Mouse (Mus musculus) heart, postnatal 0 days (tissue): Measurements from ENCODE around the gene Mllt10. TPM values are rescaled to one million over a fixed set of nuclear protein-coding genes. Genes with fewer than 3 reads are reported as not detected.

ENCODE experiments used
- ATAC-seq: fragments of 200-750 bp; cut with Nextera tagmentation; 2 replicates; pipeline ENCODE4 v1.8.0; 2017; ENCODE audit warnings: low read depth, moderate number of reproducible peaks, moderate library complexity; ENCODE audit not compliant: insufficient read depth
- DNase-seq: peaks from one replicate; pipeline ENCODE4 v3.0.0-alpha.2; 2016; ENCODE audit warnings: low spot score
- H3K27ac ChIP-seq: fragments of 300-500 bp; sonication (generic); 2 replicates; pipeline ENCODE4 v1.5.1; 2014; ENCODE audit warnings: low read depth, mild to moderate bottlenecking
- H3K27me3 ChIP-seq: fragments of 300-500 bp; sonication (generic); 2 replicates; pipeline ENCODE4 v1.6.1; 2014; ENCODE audit warnings: low read length, mixed read lengths; ENCODE audit not compliant: control insufficient read depth, insufficient read depth
- H3K36me3 ChIP-seq: fragments of 300-500 bp; sonication (generic); replicated peaks from 2 replicates; pipeline ENCODE4 v1.6.1; 2014; ENCODE audit warnings: low read length, mixed read lengths; ENCODE audit not compliant: control insufficient read depth, insufficient read depth
- H3K4me1 ChIP-seq: fragments of 300-500 bp; sonication (generic); 2 replicates; pipeline ENCODE4 v1.6.1; 2014; ENCODE audit warnings: antibody characterized with exemption; ENCODE audit not compliant: control insufficient read depth, insufficient read depth
- H3K4me2 ChIP-seq: fragments of 300-500 bp; sonication (generic); 2 replicates; pipeline ENCODE4 v1.6.1; 2014; ENCODE audit warnings: low read depth, mild to moderate bottlenecking, low read length, moderate library complexity
- H3K4me3 ChIP-seq: fragments of 300-500 bp; sonication (generic); 2 replicates; pipeline ENCODE4 v1.5.1; 2014; ENCODE audit warnings: low read depth, low read length
- H3K9ac ChIP-seq: fragments of 300-500 bp; sonication (generic); replicated peaks from 2 replicates; pipeline ENCODE4 v1.6.1; 2014; ENCODE audit warnings: low read depth, low read length, mixed read lengths
- H3K9me3 ChIP-seq: fragments of 300-500 bp; sonication (generic); replicated peaks from 2 replicates; pipeline ENCODE4 v1.6.1; 2016; ENCODE audit warnings: low read length; ENCODE audit not compliant: control insufficient read depth
- CTCF ChIP-seq: IDR thresholded peaks from 2 replicates; pipeline ENCODE4 v1.5.1; 2016; ENCODE audit warnings: antibody characterized with exemption, control low read depth, low read depth
- EP300 ChIP-seq: IDR thresholded peaks from 2 replicates; pipeline ENCODE4 v1.6.1; 2016; ENCODE audit warnings: antibody characterized with exemption, low read depth
- WGBS: fragments of 180-500 bp; shearing (Covaris S2); extraction: QIAGEN DNeasy Blood & Tissue Kit; methylation state at CpG from one replicate; pipeline ENCODE4 v1.1.7; 2014; 5-methylcytosine and 5-hydroxymethylcytosine counted together
- polyA plus RNA-seq: library from polyadenylated mRNA; unstranded; fragments of >200 nt; fragmentation: Nextera tagmentation; extraction: Ambion mirVana; gene quantifications from 2 replicates; pipeline ENCODE4 v1.2.1, GENCODE M21; 2015
- total RNA-seq: library from RNA; depleted of rRNA; stranded (reverse); fragments of >200 nt; gene quantifications from 2 replicates; pipeline ENCODE4 v1.2.3, GENCODE M21; 2014; ENCODE audit warnings: low replicate concordance

Gene Mllt10
- total and polyA plus RNA-seq, 2 experiments from 2014 or later = 22.1 to 25.6 TPM

DNA sequence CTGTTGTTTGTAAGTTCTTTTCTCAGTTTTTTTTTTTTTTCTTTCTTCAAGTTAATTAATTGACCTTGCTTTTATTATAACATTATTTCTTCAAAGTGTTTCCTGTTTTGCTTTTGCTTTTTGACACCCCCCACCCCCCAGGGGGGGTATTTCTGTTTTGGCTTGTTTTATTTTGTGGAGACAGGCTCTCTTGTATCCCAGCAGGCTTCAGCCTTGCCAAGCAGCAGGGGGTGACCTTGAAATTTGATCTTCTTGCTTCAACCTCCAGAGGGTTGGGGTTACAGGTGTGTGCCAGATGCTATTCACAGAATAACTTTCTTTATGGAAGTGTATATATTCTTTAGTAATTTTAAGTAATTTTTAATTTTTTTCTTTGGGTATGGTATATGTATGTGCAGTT, 56.4 kb downstream of the Mllt10 start:
- no peak overlapping the region for H3K4me3 ChIP-seq
- no peaks in the 10 kb centered on the region for H3K9me3 ChIP-seq
- H3K4me1 ChIP-seq = no peaks in the 10 kb centered on the region
- no peak for DNase-seq
- TF ChIP-seq CTCF = no peak
- ATAC-seq = no peak
- no peak overlapping the region for H3K4me2 ChIP-seq
- H3K36me3 ChIP-seq = peaks cover 28% of the 10 kb centered on the region
- H3K27me3 ChIP-seq = no peaks in the 10 kb centered on the region
- H3K27ac ChIP-seq = no peak overlapping the region
- no peak overlapping the region for H3K9ac ChIP-seq

GRCm38 (mm10) chr2:18116432-18116831, 61.4 kb downstream of the Mllt10 start:
- Histone ChIP-seq H3K9ac (no peak overlapping the region), H3K9me3 (no peaks in the 10 kb centered on the region), H3K4me3 (no peak overlapping the region), H3K4me2 (no peak overlapping the region), H3K27ac (no peak overlapping the region), H3K4me1 (no peaks in the 10 kb centered on the region), H3K36me3 (peaks cover 16% of the 10 kb centered on the region), H3K27me3 (no peaks in the 10 kb centered on the region)
- 83% methylated on average over 3 of the region's 3 CpGs for WGBS
- ATAC-seq (no peak), DNase-seq (no peak)
- TF ChIP-seq EP300 (no peak), CTCF (no peak)

- Histone ChIP-seq H3K9me3 (no peaks in the 10 kb centered on the region), H3K27me3 (no peaks in the 10 kb centered on the region), H3K9ac (no peak overlapping the region), H3K4me2 (no peak overlapping the region), H3K4me1 (no peaks in the 10 kb centered on the region), H3K4me3 (no peak overlapping the region), H3K27ac (no peak overlapping the region), H3K36me3 (peaks cover 35% of the 10 kb centered on the region)
- no peak for TF ChIP-seq EP300
- TF ChIP-seq CTCF = no peak
- DNase-seq (no peak), ATAC-seq (no peak)
- WGBS = 62% methylated on average over 2 of the region's 2 CpGs
These were observed 83.1 kb downstream of the Mllt10 start for GRCm38 (mm10) chr2:18138131-18138530.

DNA sequence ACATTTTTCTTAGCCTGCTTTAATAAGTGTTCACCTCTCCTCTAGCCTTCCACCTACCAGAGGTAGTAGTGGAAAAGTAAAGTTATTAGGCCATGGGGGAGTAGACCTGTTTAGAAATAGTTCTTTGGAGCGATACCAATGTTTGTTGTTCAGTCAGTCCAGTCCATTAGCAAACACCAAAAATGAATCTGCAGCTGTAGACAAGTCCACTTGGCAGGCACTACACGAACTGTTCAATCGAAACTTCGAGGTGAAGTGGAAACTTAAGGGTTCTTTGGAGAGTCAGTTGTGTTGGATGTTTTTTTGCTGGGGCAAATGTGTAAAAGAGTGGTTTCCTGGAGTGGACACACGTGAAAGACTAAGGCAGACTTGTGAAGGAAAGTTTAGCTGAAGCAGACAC, 84.6 kb downstream of the Mllt10 start:
- TF ChIP-seq EP300 (no peak), CTCF (no peak)
- Histone ChIP-seq H3K9me3 (no peaks in the 10 kb centered on the region), H3K27me3 (no peaks in the 10 kb centered on the region), H3K9ac (no peak overlapping the region), H3K4me2 (no peak overlapping the region), H3K4me3 (no peak overlapping the region), H3K4me1 (no peaks in the 10 kb centered on the region), H3K36me3 (peaks cover 35% of the 10 kb centered on the region), H3K27ac (no peak overlapping the region)
- 96% methylated on average over 5 of the region's 5 CpGs for WGBS
- DNase-seq = no peak
- ATAC-seq = no peak

DNA sequence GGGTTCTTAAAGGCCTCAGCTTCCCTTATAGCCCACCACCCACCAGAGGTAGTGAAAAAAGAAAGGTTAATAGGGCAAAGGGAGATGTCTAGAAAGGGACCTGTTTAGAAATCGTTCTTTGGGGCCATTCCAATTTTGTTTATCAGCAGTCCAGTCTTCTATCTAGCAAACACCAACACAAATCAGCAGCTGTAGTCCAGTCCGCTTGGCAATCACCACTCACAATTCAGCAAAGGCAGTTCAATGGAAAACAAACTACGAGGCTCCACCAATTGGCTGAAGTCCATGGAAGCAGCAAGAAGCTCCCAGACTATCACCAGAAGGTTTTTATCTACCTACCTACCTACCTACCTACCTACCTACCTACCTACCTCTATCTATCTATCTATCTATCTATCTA, 101.1 kb downstream of the Mllt10 start:
- no peak for ATAC-seq
- no peaks in the 10 kb centered on the region for H3K27me3 ChIP-seq

GRCm38 (mm10) chr2:18159426-18159825, 104.4 kb downstream of the Mllt10 start:
- H3K27ac ChIP-seq = no peak overlapping the region
- H3K36me3 ChIP-seq = peaks cover 35% of the 10 kb centered on the region
- H3K9me3 ChIP-seq = no peaks in the 10 kb centered on the region
- H3K9ac ChIP-seq = no peak overlapping the region
- 72% methylated on average over 3 of the region's 3 CpGs for WGBS
- ATAC-seq (no peak), DNase-seq (no peak)
- no peaks in the 10 kb centered on the region for H3K4me1 ChIP-seq
- no peak overlapping the region for H3K4me2 ChIP-seq
- no peaks in the 10 kb centered on the region for H3K27me3 ChIP-seq
- no peak overlapping the region for H3K4me3 ChIP-seq
- no peak for TF ChIP-seq CTCF
- TF ChIP-seq EP300 = no peak

More for the DNA sequence above, 101.1 kb downstream of the Mllt10 start:
- Histone ChIP-seq H3K9me3 (no peaks in the 10 kb centered on the region), H3K36me3 (peaks cover 35% of the 10 kb centered on the region), H3K4me1 (no peaks in the 10 kb centered on the region), H3K9ac (no peak overlapping the region), H3K27ac (no peak overlapping the region), H3K4me2 (no peak overlapping the region), H3K4me3 (no peak overlapping the region)
- no peak for DNase-seq
- TF ChIP-seq CTCF (no peak), EP300 (no peak)
- 78% methylated on average over 3 of the region's 3 CpGs for WGBS
